Mouse (Mus musculus): ENCODE results near the gene Dnah10. TPM values are rescaled to one million over a fixed set of nuclear protein-coding genes. Genes with fewer than 3 reads are reported as not detected.

Dnah10 gene
- polyA plus RNA-seq, 1 experiment = 0.09 TPM

GRCm38 (mm10) chr5:124879801-124880200 is 154.9 kb downstream of the Dnah10 start:
- H3K36me3 ChIP-seq (replicated peaks; ENCODE audit: low read length) = peaks cover 98% of the 10 kb centered on the region

GRCm38 (mm10) chr5:124883877-124884276 is 159.0 kb downstream of the Dnah10 start:
- Histone ChIP-seq H3K36me3 (replicated peaks; ENCODE audit: low read length) (peaks cover 97% of the 10 kb centered on the region), H3K4me3 (replicated peaks) (no peak overlapping the region), H3K27me3 (replicated peaks) (no peaks in the 10 kb centered on the region), H3K9me3 (no peaks in the 10 kb centered on the region), H3K4me1 (peaks cover 61% of the 10 kb centered on the region)
- TF ChIP-seq FLI1 (IDR thresholded peaks at IDR 0.05; ENCODE audit: low read length) (no peak), GATA1 (IDR thresholded peaks at IDR 0.05; ENCODE audit: borderline replicate concordance, low read length) (no peak)

More at GRCm38 (mm10) chr5:124879801-124880200, 154.9 kb downstream of the Dnah10 start:
- H3K4me1 ChIP-seq = peaks cover 71% of the 10 kb centered on the region
- no peaks in the 10 kb centered on the region for H3K9me3 ChIP-seq
- H3K27me3 ChIP-seq (replicated peaks) = no peaks in the 10 kb centered on the region
- no peak for TF ChIP-seq FLI1 (IDR thresholded peaks at IDR 0.05; ENCODE audit: low read length)
- TF ChIP-seq GATA1 (IDR thresholded peaks at IDR 0.05; ENCODE audit: borderline replicate concordance, low read length) = no peak
- no peak overlapping the region for H3K4me3 ChIP-seq (replicated peaks)

Other genes starting within 250 kb of the Dnah10 start
- gene Rilpl2, start 246.7 kb upstream of the Dnah10 start, polyA plus RNA-seq (2012; ENCODE audit: insufficient read depth, low replicate concordance) = 26.5 and 65.3 TPM in 2 replicates
- gene Snrnp35, start 242.0 kb upstream of the Dnah10 start, polyA plus RNA-seq (2012; ENCODE audit: insufficient read depth, low replicate concordance) = 8.7 and 27.1 TPM in 2 replicates
- 0.75 and 11.4 TPM in 2 replicates for gene Rilpl1, start 193.7 kb upstream of the Dnah10 start, polyA plus RNA-seq (2012; ENCODE audit: insufficient read depth, low replicate concordance)
- 72.2 and 125 TPM in 2 replicates for gene Tmed2, start 184.4 kb upstream of the Dnah10 start, polyA plus RNA-seq (2012; ENCODE audit: insufficient read depth, low replicate concordance)
- 4.6 and 7.1 TPM in 2 replicates for gene Ddx55, start 172.2 kb upstream of the Dnah10 start, polyA plus RNA-seq (2012; ENCODE audit: insufficient read depth, low replicate concordance)
- 8.4 and 10.9 TPM in 2 replicates for gene Eif2b1, start 146.0 kb upstream of the Dnah10 start, polyA plus RNA-seq (2012; ENCODE audit: insufficient read depth, low replicate concordance)
- 3.1 TPM in 1 of 2 replicates, not detected in the other for gene Gtf2h3, start 145.9 kb upstream of the Dnah10 start, polyA plus RNA-seq (2012; ENCODE audit: insufficient read depth, low replicate concordance)
- gene Atp6v0a2, start 96.5 kb upstream of the Dnah10 start, polyA plus RNA-seq (2012; ENCODE audit: insufficient read depth, low replicate concordance) = 24.2 and 43.3 TPM in 2 replicates
- gene Ccdc92, start 137.3 kb downstream of the Dnah10 start, polyA plus RNA-seq (2012; ENCODE audit: insufficient read depth, low replicate concordance) = 105 and 129 TPM in 2 replicates
- 9.9 and 25.1 TPM in 2 replicates for gene Zfp664, start 137.6 kb downstream of the Dnah10 start, polyA plus RNA-seq (2012; ENCODE audit: insufficient read depth, low replicate concordance)